ENCODE assay signal across 13 mouse cellular contexts in the genomic region with DNA sequence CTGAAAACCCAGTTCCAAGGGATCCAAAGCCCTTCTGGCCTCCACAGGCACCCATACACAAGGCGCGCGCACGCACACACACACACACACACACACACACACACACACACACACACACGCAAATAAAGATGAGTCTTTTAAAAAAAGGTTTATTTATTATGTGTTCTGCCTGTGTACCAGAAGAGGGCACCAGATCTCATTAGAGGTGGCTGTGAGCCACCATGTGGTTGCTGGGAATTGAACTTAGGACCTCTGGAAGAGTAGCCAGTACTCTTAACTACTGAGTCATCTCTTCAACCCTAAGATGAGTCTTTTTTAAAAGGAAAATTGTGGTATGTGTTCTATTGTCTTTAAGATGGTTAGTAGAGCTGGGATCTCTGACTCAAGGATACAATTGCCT. TPM values are rescaled to one million over a fixed set of nuclear protein-coding genes. Genes with fewer than 3 reads are reported as not detected.
DNase-seq lines count a peak whose midpoint lies in the region; ATAC-seq lines count a peak whose summit lies in the region.
"Had no signal": no experiment of that assay in that cellular context is flagged by ENCODE, and none has a peak within 500 bp of the region (broad histone marks: within the 10 kb centered on the region; RNA-seq: fewer than 3 reads in every experiment).

No protein-coding gene starts in this region.

- no peak overlapping the region for H3K9ac ChIP-seq in kidney, embryonic 14.5 days (ENCODE audit: low read depth, low read length)
- H3K9ac ChIP-seq in intestine, embryonic 15.5 days: no peak overlapping the region
- H3K9ac ChIP-seq in midbrain, embryonic 16.5 days (ENCODE audit: low read depth, low read length): no peak overlapping the region
- H3K9ac ChIP-seq: embryonic facial prominence, embryonic 12.5 days; hindbrain, embryonic 15.5 days; lung, embryonic 15.5 days had no signal

- no peaks in the 10 kb centered on the region for H3K4me1 ChIP-seq in kidney, embryonic 14.5 days (ENCODE audit: control insufficient read depth, insufficient read depth, low read length)
- peaks cover 3% of the 10 kb centered on the region; the same call in 1 of the 2 replicates for H3K4me1 ChIP-seq in intestine, embryonic 15.5 days (replicated peaks)
- H3K4me1 ChIP-seq in midbrain, embryonic 16.5 days (ENCODE audit: control insufficient read depth, insufficient read depth, low read length): no peaks in the 10 kb centered on the region
- H3K4me1 ChIP-seq: embryonic facial prominence, embryonic 12.5 days; hindbrain, embryonic 15.5 days had no signal

- no peak overlapping the region for H3K4me3 ChIP-seq in kidney, embryonic 14.5 days (ENCODE audit: low read length)
- H3K4me3 ChIP-seq in intestine, embryonic 15.5 days (replicated peaks): no peak overlapping the region
- H3K4me3 ChIP-seq in midbrain, embryonic 16.5 days (ENCODE audit: low read depth, low read length): no peak overlapping the region
- H3K4me3 ChIP-seq: embryonic facial prominence, embryonic 12.5 days; hindbrain, embryonic 15.5 days; lung, embryonic 15.5 days; myocyte had no signal

- no peak overlapping the region for H3K4me2 ChIP-seq in kidney, embryonic 14.5 days (replicated peaks; ENCODE audit: low read depth, low read length)
- H3K4me2 ChIP-seq in intestine, embryonic 15.5 days (replicated peaks): no peak overlapping the region
- no peak overlapping the region for H3K4me2 ChIP-seq in midbrain, embryonic 16.5 days (ENCODE audit: low read length)
- H3K4me2 ChIP-seq: embryonic facial prominence, embryonic 12.5 days; hindbrain, embryonic 15.5 days; lung, embryonic 15.5 days had no signal

- 91% methylated on average over 5 of the region's 5 CpGs for WGBS in kidney, embryonic 14.5 days
- 87% methylated on average over 5 of the region's 5 CpGs for WGBS in intestine, embryonic 15.5 days
- WGBS in midbrain, embryonic 16.5 days: 96% methylated on average over 5 of the region's 5 CpGs

- no peaks in the 10 kb centered on the region for H3K9me3 ChIP-seq in kidney, embryonic 14.5 days (ENCODE audit: control insufficient read depth, low read length)
- H3K9me3 ChIP-seq in intestine, embryonic 15.5 days: no peaks in the 10 kb centered on the region
- no peaks in the 10 kb centered on the region for H3K9me3 ChIP-seq in midbrain, embryonic 16.5 days (replicated peaks; ENCODE audit: control insufficient read depth, low read length, poor library complexity, severe bottlenecking)
- H3K9me3 ChIP-seq: embryonic facial prominence, embryonic 12.5 days; hindbrain, embryonic 15.5 days; lung, embryonic 15.5 days had no signal

- no peaks in the 10 kb centered on the region for H3K27me3 ChIP-seq in kidney, embryonic 14.5 days (ENCODE audit: control insufficient read depth, insufficient read depth, low read length)
- H3K27me3 ChIP-seq in intestine, embryonic 15.5 days (replicated peaks): no peaks in the 10 kb centered on the region
- no peaks in the 10 kb centered on the region for H3K27me3 ChIP-seq in midbrain, embryonic 16.5 days (ENCODE audit: control insufficient read depth, insufficient read depth, low read depth, low read length)
- H3K27me3 ChIP-seq: embryonic facial prominence, embryonic 12.5 days; hindbrain, embryonic 15.5 days; lung, embryonic 15.5 days had no signal

- 0 out of 2 replicates have a peak overlapping the region, but pooled peaks have one; percentile 30 for H3K27ac ChIP-seq in kidney, embryonic 14.5 days (ENCODE audit: low read depth, low read length)
- H3K27ac ChIP-seq in intestine, embryonic 15.5 days: peak overlapping the region; percentile 48; the same call in 1 of the 2 replicates
- no peak overlapping the region for H3K27ac ChIP-seq in midbrain, embryonic 16.5 days (ENCODE audit: low read length)
- H3K27ac ChIP-seq: hindbrain, embryonic 15.5 days had no signal

- DNase-seq in CD4-positive, CD25-positive, alpha-beta regulatory T cell, adult 2 months (ENCODE audit: low read depth, low spot score): peak; percentile 50
- no peak for DNase-seq in kidney, adult 18-20 months
- peak; percentile 31 for DNase-seq in A20 (ENCODE audit: low read depth, low spot score)
- DNase-seq: layer of hippocampus, postnatal 36 days had no signal

- ATAC-seq in CD4-positive, CD25-positive, alpha-beta regulatory T cell, adult 4 months: no peak
- ATAC-seq in kidney, embryonic 14.5 days (ENCODE audit: low FRiP score, low TSS enrichment): no peak
- ATAC-seq in intestine, embryonic 15.5 days: no peak
- ATAC-seq in erythroblast, adult 5-6 weeks (replicated peaks; ENCODE audit: low FRiP score, poor library complexity, severe bottlenecking): no peak
- ATAC-seq in midbrain, embryonic 16.5 days: no peak

- peaks cover 82% of the 10 kb centered on the region for H3K36me3 ChIP-seq in kidney, embryonic 14.5 days (ENCODE audit: control insufficient read depth, insufficient read depth, low read length)
- peaks cover 57% of the 10 kb centered on the region for H3K36me3 ChIP-seq in intestine, embryonic 15.5 days
- peaks cover 47% of the 10 kb centered on the region for H3K36me3 ChIP-seq in midbrain, embryonic 16.5 days (ENCODE audit: control insufficient read depth, insufficient read depth, low read length)

RNA-seq across cellular contexts. Expression of gene Gpr107, which starts 20.4 kb away (rescaled TPM):
- 10 to 100 TPM; 56.6 to 60.7 TPM for polyA plus RNA-seq in CD4-positive, CD25-positive, alpha-beta regulatory T cell, adult 4 months (2017; shearing (Covaris generic))
- polyA plus RNA-seq in kidney, embryonic 14.5 days (2014; fragmentation: Nextera tagmentation; extraction: Ambion mirVana): 26.6 and 27.5 TPM in 2 replicates
- 30.0 and 31.1 TPM in 2 replicates for polyA plus RNA-seq in intestine, embryonic 15.5 days (2015; fragmentation: Nextera tagmentation; extraction: Ambion mirVana)
- 2.5 and 10.7 TPM in 2 replicates for total RNA-seq in erythroblast, adult 5-6 weeks (2015; ENCODE audit: low replicate concordance)
- 11.7 TPM in 2 replicates for total RNA-seq in erythroblast, adult 5-6 weeks (2017; ENCODE audit: low replicate concordance)
- polyA plus RNA-seq in midbrain, embryonic 16.5 days (2015; fragmentation: Nextera tagmentation; extraction: Ambion mirVana): 34.9 and 43.6 TPM in 2 replicates

RNA-seq across cellular contexts. Expression of gene Fnbp1, which starts 30.7 kb away (rescaled TPM):
- polyA plus RNA-seq in CD4-positive, CD25-positive, alpha-beta regulatory T cell, adult 4 months (2017; shearing (Covaris generic)): 10 to 100 TPM; 78.2 to 90.0 TPM
- polyA plus RNA-seq in kidney, embryonic 14.5 days (2014; fragmentation: Nextera tagmentation; extraction: Ambion mirVana): 12.2 and 24.1 TPM in 2 replicates
- 22.7 and 27.3 TPM in 2 replicates for polyA plus RNA-seq in intestine, embryonic 15.5 days (2015; fragmentation: Nextera tagmentation; extraction: Ambion mirVana)
- total RNA-seq in erythroblast, adult 5-6 weeks (2015; ENCODE audit: low replicate concordance): 15.5 and 20.4 TPM in 2 replicates
- total RNA-seq in erythroblast, adult 5-6 weeks (2017; ENCODE audit: low replicate concordance): 2.9 and 6.1 TPM in 2 replicates
- polyA plus RNA-seq in midbrain, embryonic 16.5 days (2015; fragmentation: Nextera tagmentation; extraction: Ambion mirVana): 31.5 and 33.2 TPM in 2 replicates
